Mouse (Mus musculus): Measurements from ENCODE around the gene Serpina3k. TPM values are rescaled to one million over a fixed set of nuclear protein-coding genes. Genes with fewer than 3 reads are reported as not detected.
"Not testable (repeated sequence)": the region's sequence is repeated elsewhere in the genome, so short reads cannot be mapped to it uniquely, and the experiment has no call there.

The Serpina3k gene
- polyA plus RNA-seq, 2 experiments, result not detected

- no peak overlapping the region for H3K9ac ChIP-seq (ENCODE audit: low read depth, low read length, severe bottlenecking)
- H3K27ac ChIP-seq (replicated peaks; ENCODE audit: low read depth, low read length), result no peak overlapping the region
- H3K4me3 ChIP-seq (replicated peaks; ENCODE audit: low read length), result no peak overlapping the region
- H3K4me2 ChIP-seq (replicated peaks; ENCODE audit: low read depth, low read length, severe bottlenecking), result no peak overlapping the region
- H3K4me1 ChIP-seq (ENCODE audit: control insufficient read depth, insufficient read depth, low read length), result no peaks in the 10 kb centered on the region
- DNase-seq (ENCODE audit: low spot score) (no peak), ATAC-seq (ENCODE audit: low FRiP score, low read depth) (no peak)
- H3K36me3 ChIP-seq (ENCODE audit: control insufficient read depth, insufficient read depth, low read length), result no peaks in the 10 kb centered on the region
- no peak for TF ChIP-seq POLR2A (IDR thresholded peaks at IDR 0.05; ENCODE audit: borderline replicate concordance, extremely low read depth, insufficient read depth, insufficient read length)
- no peaks in the 10 kb centered on the region for H3K27me3 ChIP-seq (ENCODE audit: control insufficient read depth, insufficient read depth, low read length)
- H3K9me3 ChIP-seq (ENCODE audit: control insufficient read depth, low read length), result no peaks in the 10 kb centered on the region
These were observed 7.4 kb downstream of the Serpina3k start for GRCm38 (mm10) chr12:104345707-104346106.

GRCm38 (mm10) chr12:104347091-104347490 lies 8.8 kb downstream of the Serpina3k start:
- H3K36me3 ChIP-seq (ENCODE audit: control insufficient read depth, insufficient read depth, low read length), result no peaks in the 10 kb centered on the region
- H3K4me2 ChIP-seq (replicated peaks; ENCODE audit: low read depth, low read length, severe bottlenecking), result no peak overlapping the region
- TF ChIP-seq POLR2A (IDR thresholded peaks at IDR 0.05; ENCODE audit: borderline replicate concordance, extremely low read depth, insufficient read depth, insufficient read length), result no peak
- 79% methylated on average over 2 of the region's 2 CpGs for WGBS
- no peak overlapping the region for H3K27ac ChIP-seq (replicated peaks; ENCODE audit: low read depth, low read length)
- H3K9ac ChIP-seq (ENCODE audit: low read depth, low read length, severe bottlenecking), result no peak overlapping the region
- H3K4me3 ChIP-seq (replicated peaks; ENCODE audit: low read length), result no peak overlapping the region
- no peaks in the 10 kb centered on the region for H3K9me3 ChIP-seq (ENCODE audit: control insufficient read depth, low read length)
- DNase-seq (ENCODE audit: low spot score) (no peak), ATAC-seq (ENCODE audit: low FRiP score, low read depth) (no peak)
- no peaks in the 10 kb centered on the region for H3K27me3 ChIP-seq (ENCODE audit: control insufficient read depth, insufficient read depth, low read length)
- H3K4me1 ChIP-seq (ENCODE audit: control insufficient read depth, insufficient read depth, low read length), result no peaks in the 10 kb centered on the region

- not testable (repeated sequence) for H3K4me2 ChIP-seq (replicated peaks; ENCODE audit: low read depth, low read length, severe bottlenecking); H3K36me3 ChIP-seq (ENCODE audit: control insufficient read depth, insufficient read depth, low read length); H3K4me3 ChIP-seq (replicated peaks; ENCODE audit: low read length); H3K9ac ChIP-seq (ENCODE audit: low read depth, low read length, severe bottlenecking); H3K27ac ChIP-seq (replicated peaks; ENCODE audit: low read depth, low read length); H3K4me1 ChIP-seq (ENCODE audit: control insufficient read depth, insufficient read depth, low read length); ATAC-seq (ENCODE audit: low FRiP score, low read depth); H3K27me3 ChIP-seq (ENCODE audit: control insufficient read depth, insufficient read depth, low read length); DNase-seq (ENCODE audit: low spot score); H3K9me3 ChIP-seq (ENCODE audit: control insufficient read depth, low read length)
- 32% methylated on average over 3 of the region's 3 CpGs for WGBS
These were observed 13.5 kb downstream of the Serpina3k start for GRCm38 (mm10) chr12:104351812-104352211.

- WGBS, result 80% methylated on average over 3 of the region's 3 CpGs
- no peak for TF ChIP-seq POLR2A (IDR thresholded peaks at IDR 0.05; ENCODE audit: borderline replicate concordance, extremely low read depth, insufficient read depth, insufficient read length)
These were observed 17.7 kb downstream of the Serpina3k start for GRCm38 (mm10) chr12:104356006-104356405.

GRCm38 (mm10) chr12:104369986-104370385 lies 31.7 kb downstream of the Serpina3k start:
- Histone ChIP-seq H3K27ac (replicated peaks; ENCODE audit: low read depth, low read length) (no peak overlapping the region), H3K9me3 (ENCODE audit: control insufficient read depth, low read length) (no peaks in the 10 kb centered on the region), H3K4me2 (replicated peaks; ENCODE audit: low read depth, low read length, severe bottlenecking) (no peak overlapping the region), H3K4me3 (replicated peaks; ENCODE audit: low read length) (no peak overlapping the region), H3K4me1 (ENCODE audit: control insufficient read depth, insufficient read depth, low read length) (no peaks in the 10 kb centered on the region), H3K36me3 (ENCODE audit: control insufficient read depth, insufficient read depth, low read length) (no peaks in the 10 kb centered on the region), H3K9ac (ENCODE audit: low read depth, low read length, severe bottlenecking) (no peak overlapping the region), H3K27me3 (ENCODE audit: control insufficient read depth, insufficient read depth, low read length) (no peaks in the 10 kb centered on the region)
- no peak for TF ChIP-seq POLR2A (IDR thresholded peaks at IDR 0.05; ENCODE audit: borderline replicate concordance, extremely low read depth, insufficient read depth, insufficient read length)
- WGBS, result 89% methylated on average over 3 of the region's 3 CpGs
- DNase-seq (ENCODE audit: low spot score) (no peak), ATAC-seq (ENCODE audit: low FRiP score, low read depth) (no peak)

More at GRCm38 (mm10) chr12:104356006-104356405, 17.7 kb downstream of the Serpina3k start:
- H3K4me3 ChIP-seq (replicated peaks; ENCODE audit: low read length), result no peak overlapping the region
- no peaks in the 10 kb centered on the region for H3K36me3 ChIP-seq (ENCODE audit: control insufficient read depth, insufficient read depth, low read length)
- DNase-seq (ENCODE audit: low spot score) (no peak), ATAC-seq (ENCODE audit: low FRiP score, low read depth) (no peak)
- no peak overlapping the region for H3K27ac ChIP-seq (replicated peaks; ENCODE audit: low read depth, low read length)
- no peaks in the 10 kb centered on the region for H3K9me3 ChIP-seq (ENCODE audit: control insufficient read depth, low read length)
- no peak overlapping the region for H3K4me2 ChIP-seq (replicated peaks; ENCODE audit: low read depth, low read length, severe bottlenecking)
- H3K9ac ChIP-seq (ENCODE audit: low read depth, low read length, severe bottlenecking), result no peak overlapping the region
- no peaks in the 10 kb centered on the region for H3K27me3 ChIP-seq (ENCODE audit: control insufficient read depth, insufficient read depth, low read length)
- H3K4me1 ChIP-seq (ENCODE audit: control insufficient read depth, insufficient read depth, low read length), result no peaks in the 10 kb centered on the region

- not testable (repeated sequence) for DNase-seq (ENCODE audit: low spot score); H3K36me3 ChIP-seq (ENCODE audit: control insufficient read depth, insufficient read depth, low read length); H3K27ac ChIP-seq (replicated peaks; ENCODE audit: low read depth, low read length); H3K4me3 ChIP-seq (replicated peaks; ENCODE audit: low read length); H3K9me3 ChIP-seq (ENCODE audit: control insufficient read depth, low read length); H3K9ac ChIP-seq (ENCODE audit: low read depth, low read length, severe bottlenecking); H3K27me3 ChIP-seq (ENCODE audit: control insufficient read depth, insufficient read depth, low read length); H3K4me1 ChIP-seq (ENCODE audit: control insufficient read depth, insufficient read depth, low read length); ATAC-seq (ENCODE audit: low FRiP score, low read depth); H3K4me2 ChIP-seq (replicated peaks; ENCODE audit: low read depth, low read length, severe bottlenecking)
- 74% methylated on average over 5 of the region's 5 CpGs for WGBS
These were observed 38.9 kb downstream of the Serpina3k start for GRCm38 (mm10) chr12:104377179-104377578.

GRCm38 (mm10) chr12:104378351-104378750 lies 40.1 kb downstream of the Serpina3k start:
- ATAC-seq (ENCODE audit: low FRiP score, low read depth); H3K4me3 ChIP-seq (replicated peaks; ENCODE audit: low read length); H3K27ac ChIP-seq (replicated peaks; ENCODE audit: low read depth, low read length); H3K9ac ChIP-seq (ENCODE audit: low read depth, low read length, severe bottlenecking); H3K9me3 ChIP-seq (ENCODE audit: control insufficient read depth, low read length); H3K36me3 ChIP-seq (ENCODE audit: control insufficient read depth, insufficient read depth, low read length); DNase-seq (ENCODE audit: low spot score); H3K27me3 ChIP-seq (ENCODE audit: control insufficient read depth, insufficient read depth, low read length); H3K4me2 ChIP-seq (replicated peaks; ENCODE audit: low read depth, low read length, severe bottlenecking); H3K4me1 ChIP-seq (ENCODE audit: control insufficient read depth, insufficient read depth, low read length): not testable (repeated sequence)
- 62% methylated on average over 2 of the region's 2 CpGs for WGBS

GRCm38 (mm10) chr12:104378815-104379214 lies 40.5 kb downstream of the Serpina3k start:
- WGBS, result 50% methylated on average over 5 of the region's 5 CpGs
- H3K9me3 ChIP-seq (ENCODE audit: control insufficient read depth, low read length), result not testable (repeated sequence)

More at GRCm38 (mm10) chr12:104378815-104379214, 40.5 kb downstream of the Serpina3k start:
- H3K27me3 ChIP-seq (ENCODE audit: control insufficient read depth, insufficient read depth, low read length); H3K36me3 ChIP-seq (ENCODE audit: control insufficient read depth, insufficient read depth, low read length); DNase-seq (ENCODE audit: low spot score); H3K4me2 ChIP-seq (replicated peaks; ENCODE audit: low read depth, low read length, severe bottlenecking); H3K4me1 ChIP-seq (ENCODE audit: control insufficient read depth, insufficient read depth, low read length); ATAC-seq (ENCODE audit: low FRiP score, low read depth); H3K4me3 ChIP-seq (replicated peaks; ENCODE audit: low read length); H3K27ac ChIP-seq (replicated peaks; ENCODE audit: low read depth, low read length); H3K9ac ChIP-seq (ENCODE audit: low read depth, low read length, severe bottlenecking): not testable (repeated sequence)

Data from limb, embryonic 14.5 days (tissue).